Mouse (Mus musculus) stomach, embryonic 15.5 days (tissue): Measurements from ENCODE around the gene Ofcc1. TPM values are rescaled to one million over a fixed set of nuclear protein-coding genes. Genes with fewer than 3 reads are reported as not detected.

Experiments used
- ATAC-seq: fragments of 200-750 bp; cut with Nextera tagmentation; 2 replicates; pipeline ENCODE4 v1.8.0; 2017; ENCODE audit warnings: low read depth, moderate number of reproducible peaks, moderate TSS enrichment; ENCODE audit not compliant: insufficient read depth, low FRiP score
- H3K27ac ChIP-seq: fragments of 300-500 bp; sonication (generic); 2 replicates; pipeline ENCODE4 v1.5.1; 2015; ENCODE audit warnings: mild to moderate bottlenecking, inconsistent platforms
- H3K27me3 ChIP-seq: fragments of 300-500 bp; sonication (generic); replicated peaks from 2 replicates; pipeline ENCODE4 v1.6.1; 2015; ENCODE audit warnings: inconsistent platforms
- H3K36me3 ChIP-seq: fragments of 300-500 bp; sonication (generic); 2 replicates; pipeline ENCODE4 v1.6.1; 2015; ENCODE audit warnings: inconsistent platforms
- H3K4me1 ChIP-seq: fragments of 300-500 bp; sonication (generic); 2 replicates; pipeline ENCODE4 v1.6.1; 2015; ENCODE audit warnings: inconsistent platforms
- H3K4me2 ChIP-seq: fragments of 300-500 bp; sonication (generic); 2 replicates; pipeline ENCODE4 v1.6.1; 2015; ENCODE audit warnings: mild to moderate bottlenecking, inconsistent platforms
- H3K4me3 ChIP-seq: fragments of 300-500 bp; sonication (generic); replicated peaks from 2 replicates; pipeline ENCODE4 v1.5.1; 2015; ENCODE audit warnings: inconsistent platforms
- H3K9ac ChIP-seq: fragments of 300-500 bp; sonication (generic); 2 replicates; pipeline ENCODE4 v1.6.1; 2015; ENCODE audit warnings: inconsistent platforms
- H3K9me3 ChIP-seq: fragments of 300-500 bp; sonication (generic); 2 replicates; pipeline ENCODE4 v1.6.1; 2016; ENCODE audit warnings: inconsistent platforms
- WGBS: fragments of 180-500 bp; shearing (Covaris S2); methylation state at CpG from one replicate; pipeline ENCODE4 v1.1.7; 2015; 5-methylcytosine and 5-hydroxymethylcytosine counted together
- polyA plus RNA-seq: library from polyadenylated mRNA; unstranded; fragments of >200 nt; fragmentation: Nextera tagmentation; extraction: Ambion mirVana; gene quantifications from 2 replicates; pipeline ENCODE4 v1.2.1, GENCODE M21; 2015

Gene Ofcc1
- polyA plus RNA-seq, 1 experiment from 2014 or later, result not detected

DNA sequence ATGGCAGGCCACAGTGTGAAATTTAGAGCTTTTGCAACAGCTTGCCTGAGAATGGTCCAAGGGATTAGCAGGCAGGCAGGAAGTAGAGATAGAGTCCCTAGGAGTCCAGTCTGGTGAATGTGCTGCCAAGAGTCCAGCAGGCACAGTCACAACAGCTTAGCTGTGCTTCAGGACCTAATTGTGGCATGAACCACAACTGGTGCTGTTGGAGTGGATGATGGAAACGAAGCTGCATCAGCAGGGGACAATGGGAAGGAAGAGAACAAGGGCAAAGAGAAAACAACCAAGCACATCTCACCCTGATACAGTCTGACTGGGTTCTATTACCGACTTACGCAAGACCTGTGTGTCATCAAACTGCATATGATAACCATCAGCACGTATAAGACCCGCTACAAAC, 300.0 kb downstream of the Ofcc1 start:
- H3K27ac ChIP-seq, result no peak overlapping the region
- H3K4me3 ChIP-seq, result no peak overlapping the region
- no peak overlapping the region for H3K9ac ChIP-seq
- WGBS, result 87% methylated on average over 5 of the region's 5 CpGs
- no peaks in the 10 kb centered on the region for H3K4me1 ChIP-seq
- H3K36me3 ChIP-seq, result no peaks in the 10 kb centered on the region
- no peaks in the 10 kb centered on the region for H3K9me3 ChIP-seq
- H3K27me3 ChIP-seq, result no peaks in the 10 kb centered on the region
- ATAC-seq, result no peak
- H3K4me2 ChIP-seq, result no peak overlapping the region

- no peaks in the 10 kb centered on the region for H3K36me3 ChIP-seq
- H3K4me1 ChIP-seq, result no peaks in the 10 kb centered on the region
- 78% methylated on average over 2 of the region's 2 CpGs for WGBS
- H3K27ac ChIP-seq, result no peak overlapping the region
- no peak overlapping the region for H3K9ac ChIP-seq
- H3K4me2 ChIP-seq, result no peak overlapping the region
- no peak overlapping the region for H3K4me3 ChIP-seq
- H3K27me3 ChIP-seq, result no peaks in the 10 kb centered on the region
- no peak for ATAC-seq
- no peaks in the 10 kb centered on the region for H3K9me3 ChIP-seq
Measured at GRCm38 (mm10) chr13:40037881-40038280, 323.4 kb downstream of the Ofcc1 start.

DNA sequence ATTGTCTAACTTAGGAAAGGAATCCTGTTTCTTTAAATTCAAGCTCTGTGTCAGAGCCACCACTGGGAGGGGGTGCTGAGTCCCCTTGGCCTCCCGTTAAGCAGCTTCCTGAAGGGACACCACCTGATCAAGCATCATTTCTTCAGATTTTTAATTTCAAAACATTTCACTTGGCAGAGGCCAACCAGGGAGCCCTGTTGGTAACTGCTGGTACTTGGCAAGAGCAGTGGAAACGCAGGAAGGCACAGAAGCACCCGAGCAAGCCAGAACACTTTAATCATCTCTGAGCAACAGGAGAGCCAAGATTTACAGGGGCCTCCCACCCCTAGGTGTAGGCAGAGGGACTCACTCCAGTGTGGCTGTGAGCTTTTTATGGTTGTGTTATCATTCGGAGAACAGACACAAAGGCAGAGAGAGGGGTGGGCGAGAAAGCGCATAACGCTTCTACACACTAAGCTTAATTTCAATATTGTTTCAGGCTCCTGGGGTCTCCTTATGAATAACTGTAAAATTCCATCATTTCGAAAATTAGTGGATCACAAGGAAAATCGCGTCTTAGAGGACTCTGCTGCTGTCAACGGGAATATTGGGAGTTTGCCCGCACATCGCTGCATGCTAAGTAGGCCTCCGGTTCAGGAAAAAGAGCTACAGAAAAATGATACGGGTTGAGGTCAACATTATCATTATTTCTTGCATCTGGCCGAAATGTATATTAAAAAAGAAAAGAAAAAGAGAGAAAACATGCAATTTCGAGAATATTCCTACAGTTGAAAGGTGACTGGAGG, 324.1 kb downstream of the Ofcc1 start:
- WGBS, result 83% methylated on average over 17 of the region's 17 CpGs
- Histone ChIP-seq H3K4me3 (no peak overlapping the region), H3K4me2 (no peak overlapping the region), H3K36me3 (no peaks in the 10 kb centered on the region), H3K9ac (no peak overlapping the region), H3K27ac (no peak overlapping the region), H3K4me1 (no peaks in the 10 kb centered on the region), H3K9me3 (no peaks in the 10 kb centered on the region), H3K27me3 (no peaks in the 10 kb centered on the region)
- ATAC-seq, result no peak

- Histone ChIP-seq H3K36me3 (no peaks in the 10 kb centered on the region), H3K4me1 (no peaks in the 10 kb centered on the region), H3K9ac (no peak overlapping the region), H3K4me2 (no peak overlapping the region), H3K4me3 (no peak overlapping the region), H3K9me3 (no peaks in the 10 kb centered on the region), H3K27ac (no peak overlapping the region), H3K27me3 (no peaks in the 10 kb centered on the region)
- no peak for ATAC-seq
- WGBS, result 100% methylated on average over 1 of the region's 1 CpGs
Measured at GRCm38 (mm10) chr13:40029426-40029825, 331.8 kb downstream of the Ofcc1 start.

- ATAC-seq, result no peak
- H3K4me2 ChIP-seq, result no peak overlapping the region
- H3K27me3 ChIP-seq, result no peaks in the 10 kb centered on the region
- WGBS, result 89% methylated on average over 4 of the region's 4 CpGs
- H3K27ac ChIP-seq, result no peak overlapping the region
- no peaks in the 10 kb centered on the region for H3K36me3 ChIP-seq
- no peaks in the 10 kb centered on the region for H3K9me3 ChIP-seq
- no peaks in the 10 kb centered on the region for H3K4me1 ChIP-seq
- H3K4me3 ChIP-seq, result no peak overlapping the region
- H3K9ac ChIP-seq, result no peak overlapping the region
Measured at GRCm38 (mm10) chr13:40028827-40029226, 332.4 kb downstream of the Ofcc1 start.

GRCm38 (mm10) chr13:40025816-40026215, 335.4 kb downstream of the Ofcc1 start:
- WGBS, result 90% methylated on average over 4 of the region's 4 CpGs
- no peak overlapping the region for H3K27ac ChIP-seq
- H3K4me1 ChIP-seq, result no peaks in the 10 kb centered on the region
- no peaks in the 10 kb centered on the region for H3K36me3 ChIP-seq
- H3K4me3 ChIP-seq, result no peak overlapping the region
- no peaks in the 10 kb centered on the region for H3K27me3 ChIP-seq
- no peak overlapping the region for H3K4me2 ChIP-seq
- no peak overlapping the region for H3K9ac ChIP-seq
- H3K9me3 ChIP-seq, result no peaks in the 10 kb centered on the region
- ATAC-seq, result no peak

DNA sequence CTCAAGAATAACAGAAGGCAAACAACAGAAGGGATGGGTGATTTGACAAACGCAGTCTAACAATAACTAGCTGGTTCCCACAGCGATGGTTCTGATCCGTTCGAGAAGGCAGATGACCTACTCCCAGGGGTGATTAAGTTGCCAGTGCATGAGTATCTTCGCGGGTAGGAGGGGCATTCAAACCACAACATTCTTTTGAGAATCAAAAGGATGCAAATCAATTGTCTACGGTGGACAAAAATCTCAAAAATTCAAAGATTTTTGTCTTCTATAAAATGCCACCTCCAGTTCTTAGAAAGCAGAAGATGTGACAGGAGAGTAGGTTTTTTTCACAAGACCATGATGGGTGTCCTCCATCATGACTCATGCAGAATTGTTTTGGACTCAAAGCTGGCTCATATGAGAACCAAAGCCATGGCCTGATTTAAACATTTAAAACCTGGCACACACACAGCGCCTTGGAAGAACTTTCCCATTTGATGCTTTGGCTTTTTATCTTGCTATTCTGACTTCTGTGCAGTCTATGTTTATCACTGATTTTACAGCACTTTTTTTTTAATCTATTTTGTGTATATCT, 338.0 kb downstream of the Ofcc1 start:
- ATAC-seq, result no peak
- H3K4me3 ChIP-seq, result no peak overlapping the region
- 81% methylated on average over 8 of the region's 8 CpGs for WGBS
- H3K9ac ChIP-seq, result no peak overlapping the region
- H3K27ac ChIP-seq, result no peak overlapping the region
- no peaks in the 10 kb centered on the region for H3K9me3 ChIP-seq
- H3K4me1 ChIP-seq, result no peaks in the 10 kb centered on the region
- H3K27me3 ChIP-seq, result no peaks in the 10 kb centered on the region
- no peak overlapping the region for H3K4me2 ChIP-seq
- H3K36me3 ChIP-seq, result no peaks in the 10 kb centered on the region

GRCm38 (mm10) chr13:40022609-40023008, 338.6 kb downstream of the Ofcc1 start:
- 71% methylated on average over 1 of the region's 1 CpGs for WGBS
- Histone ChIP-seq H3K9ac (no peak overlapping the region), H3K4me2 (no peak overlapping the region), H3K4me1 (no peaks in the 10 kb centered on the region), H3K27ac (no peak overlapping the region), H3K36me3 (no peaks in the 10 kb centered on the region), H3K4me3 (no peak overlapping the region), H3K27me3 (no peaks in the 10 kb centered on the region), H3K9me3 (no peaks in the 10 kb centered on the region)
- ATAC-seq, result no peak

DNA sequence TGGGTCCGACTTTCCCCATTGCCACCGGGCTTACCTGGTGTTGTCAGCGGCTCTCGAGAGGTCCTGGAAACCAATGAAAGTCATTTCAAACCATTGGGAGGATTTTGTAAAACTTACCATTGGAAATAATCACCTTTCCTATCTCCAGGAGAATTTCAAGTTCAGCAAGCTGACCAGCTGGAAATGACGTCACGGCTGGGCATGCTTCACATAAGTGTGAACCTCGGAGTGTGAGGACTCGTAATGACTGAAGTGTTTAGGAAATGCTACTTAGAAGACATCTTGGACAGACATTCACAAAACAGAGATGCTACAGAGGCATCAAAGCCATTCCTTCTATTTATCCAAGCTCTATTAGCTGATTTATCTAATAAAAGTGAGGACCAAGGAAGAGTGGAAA, 361.0 kb downstream of the Ofcc1 start:
- no peak overlapping the region for H3K4me3 ChIP-seq
- ATAC-seq, result no peak
- no peak overlapping the region for H3K4me2 ChIP-seq
- H3K4me1 ChIP-seq, result no peaks in the 10 kb centered on the region
- 81% methylated on average over 8 of the region's 8 CpGs for WGBS
- no peaks in the 10 kb centered on the region for H3K36me3 ChIP-seq
- H3K27me3 ChIP-seq, result no peaks in the 10 kb centered on the region
- no peak overlapping the region for H3K9ac ChIP-seq
- no peak overlapping the region for H3K27ac ChIP-seq
- H3K9me3 ChIP-seq, result no peaks in the 10 kb centered on the region

DNA sequence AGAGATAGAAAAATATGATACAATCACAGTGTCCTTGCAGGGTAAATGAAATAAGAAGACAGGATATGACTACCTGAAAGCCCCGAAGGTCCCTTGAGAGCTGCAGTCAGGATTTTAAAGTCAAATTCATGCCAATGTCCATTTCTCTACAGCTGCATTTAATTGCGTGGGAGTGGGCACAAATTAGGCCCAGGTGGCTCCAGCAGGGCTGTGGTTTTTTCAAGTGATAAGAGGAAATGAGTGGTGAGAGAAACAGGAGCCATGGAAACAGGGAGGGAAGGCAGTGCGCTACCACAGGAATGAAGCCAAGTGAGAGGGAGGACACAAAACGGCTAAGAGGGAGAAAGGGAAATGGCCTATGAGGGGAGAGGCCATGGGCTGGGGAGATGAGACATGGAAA, 363.3 kb downstream of the Ofcc1 start:
- Histone ChIP-seq H3K4me3 (no peak overlapping the region), H3K4me1 (no peaks in the 10 kb centered on the region), H3K9me3 (no peaks in the 10 kb centered on the region), H3K27me3 (no peaks in the 10 kb centered on the region), H3K4me2 (no peak overlapping the region), H3K27ac (no peak overlapping the region), H3K9ac (no peak overlapping the region), H3K36me3 (no peaks in the 10 kb centered on the region)
- 72% methylated on average over 4 of the region's 4 CpGs for WGBS
- no peak for ATAC-seq

DNA sequence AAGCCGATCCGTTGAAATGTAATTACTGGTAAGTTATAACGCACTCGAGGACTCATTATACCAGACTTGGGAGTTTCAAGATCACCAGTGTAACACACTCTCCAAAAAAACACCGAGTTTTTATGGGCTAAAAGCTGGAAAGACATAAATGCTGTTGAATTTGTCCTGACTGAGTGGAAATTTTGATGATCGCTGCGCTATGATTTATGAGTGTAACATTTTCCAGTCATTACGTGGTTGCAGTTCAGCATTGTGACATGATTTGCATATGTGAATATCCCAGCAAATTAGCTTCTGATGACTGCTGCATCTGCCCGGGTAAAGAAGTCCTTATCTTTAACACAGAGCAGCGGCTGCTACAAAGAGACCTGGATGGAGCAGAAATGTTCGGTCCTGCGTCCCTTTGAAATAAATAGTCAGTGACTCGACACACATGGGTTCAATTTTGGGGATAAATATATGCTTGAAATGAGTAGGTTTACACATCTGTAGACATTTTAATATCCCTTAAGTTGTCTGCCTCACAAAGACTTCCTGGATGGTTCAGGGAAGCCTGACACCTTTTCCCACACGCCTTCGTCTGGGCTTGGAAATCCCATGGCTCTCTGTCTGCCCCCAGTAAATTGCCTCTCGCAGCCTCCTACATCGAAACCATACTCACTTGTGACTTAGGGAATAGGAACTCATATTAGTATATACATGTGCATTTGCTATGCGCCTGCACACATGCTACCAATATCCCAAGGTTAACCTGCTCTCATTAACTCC, 381.8 kb downstream of the Ofcc1 start:
- Histone ChIP-seq H3K4me1 (no peaks in the 10 kb centered on the region), H3K9ac (no peak overlapping the region), H3K9me3 (no peaks in the 10 kb centered on the region), H3K36me3 (no peaks in the 10 kb centered on the region), H3K4me3 (no peak overlapping the region), H3K27me3 (no peaks in the 10 kb centered on the region), H3K27ac (no peak overlapping the region), H3K4me2 (no peak overlapping the region)
- ATAC-seq, result no peak
- 85% methylated on average over 18 of the region's 18 CpGs for WGBS

DNA sequence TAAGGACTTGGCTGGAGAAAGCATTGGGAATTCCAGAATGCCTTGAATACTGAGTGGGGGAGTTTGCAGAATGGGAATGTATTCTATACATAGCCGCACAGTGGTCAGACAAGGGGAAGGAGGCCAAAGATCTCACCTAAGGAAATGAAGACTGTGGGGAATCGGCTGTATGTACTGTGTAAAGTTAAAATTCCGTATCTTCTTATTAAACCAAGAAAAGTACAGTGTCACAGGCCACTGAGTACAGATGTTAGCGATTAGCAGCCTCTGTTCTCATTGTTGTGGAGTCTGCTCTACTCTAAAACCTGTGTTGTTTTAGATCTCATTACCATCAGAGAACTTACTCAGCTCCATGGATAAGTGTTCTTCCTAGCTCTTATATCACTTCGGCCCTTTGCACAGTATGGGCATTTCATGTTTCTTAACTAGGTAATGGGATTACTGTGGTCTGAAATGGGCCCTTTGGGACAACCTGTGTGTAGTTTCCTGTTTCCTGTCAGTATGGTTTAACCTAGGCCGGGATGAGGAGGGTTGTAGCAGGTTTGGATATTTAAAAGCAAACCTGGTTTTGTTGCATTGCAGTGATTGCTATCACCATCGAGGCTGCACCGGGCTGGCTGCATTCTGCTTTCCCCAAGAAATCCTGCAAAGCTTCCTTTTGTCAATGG, 392.8 kb downstream of the Ofcc1 start:
- H3K4me1 ChIP-seq, result no peaks in the 10 kb centered on the region
- no peak overlapping the region for H3K4me2 ChIP-seq
- no peaks in the 10 kb centered on the region for H3K9me3 ChIP-seq
- H3K9ac ChIP-seq, result no peak overlapping the region
- no peak overlapping the region for H3K27ac ChIP-seq
- ATAC-seq, result no peak
- H3K4me3 ChIP-seq, result no peak overlapping the region
- H3K27me3 ChIP-seq, result no peaks in the 10 kb centered on the region
- 82% methylated on average over 8 of the region's 8 CpGs for WGBS
- H3K36me3 ChIP-seq, result no peaks in the 10 kb centered on the region
